Mouse (Mus musculus) embryonic facial prominence, embryonic 15.5 days (tissue): Measurements from ENCODE around the gene Cdh3. TPM values are rescaled to one million over a fixed set of nuclear protein-coding genes. Genes with fewer than 3 reads are reported as not detected.
A peak's percentile ranks its signal among the peaks of the same experiment; 100 is the strongest.

ENCODE experiments used
- ATAC-seq: fragments of 200-750 bp; cut with Nextera tagmentation; 2 replicates; pipeline ENCODE4 v1.8.0; 2017; ENCODE audit warnings: low read depth, moderate TSS enrichment; ENCODE audit not compliant: insufficient number of reproducible peaks, low FRiP score, low TSS enrichment
- H3K27ac ChIP-seq: fragments of 300-500 bp; sonication (generic); replicated peaks from 2 replicates; pipeline ENCODE4 v1.5.1; 2015; ENCODE audit warnings: mild to moderate bottlenecking, inconsistent platforms
- H3K27me3 ChIP-seq: fragments of 300-500 bp; sonication (generic); 2 replicates; pipeline ENCODE4 v1.6.1; 2015; ENCODE audit warnings: inconsistent platforms
- H3K36me3 ChIP-seq: fragments of 300-500 bp; sonication (generic); 2 replicates; pipeline ENCODE4 v1.6.1; 2015; ENCODE audit warnings: mild to moderate bottlenecking, inconsistent platforms
- H3K4me1 ChIP-seq: fragments of 300-500 bp; sonication (generic); 2 replicates; pipeline ENCODE4 v1.6.1; 2015; ENCODE audit warnings: inconsistent platforms
- H3K4me2 ChIP-seq: fragments of 300-500 bp; sonication (generic); replicated peaks from 2 replicates; pipeline ENCODE4 v1.6.1; 2015; ENCODE audit warnings: mild to moderate bottlenecking, inconsistent platforms
- H3K4me3 ChIP-seq: fragments of 300-500 bp; sonication (generic); replicated peaks from 2 replicates; pipeline ENCODE4 v1.5.1; 2015; ENCODE audit warnings: mild to moderate bottlenecking, inconsistent platforms
- H3K9ac ChIP-seq: fragments of 300-500 bp; sonication (generic); 2 replicates; pipeline ENCODE4 v1.6.1; 2015; ENCODE audit warnings: inconsistent platforms
- H3K9me3 ChIP-seq: fragments of 300-500 bp; sonication (generic); replicated peaks from 2 replicates; pipeline ENCODE4 v1.6.1; 2016; ENCODE audit warnings: inconsistent platforms
- WGBS: fragments of 180-500 bp; shearing (Covaris S2); methylation state at CpG from one replicate; pipeline ENCODE4 v1.1.7; 2015; 5-methylcytosine and 5-hydroxymethylcytosine counted together
- polyA plus RNA-seq: library from polyadenylated mRNA; unstranded; fragments of >200 nt; fragmentation: Nextera tagmentation; extraction: Ambion mirVana; gene quantifications from 2 replicates; pipeline ENCODE4 v1.2.1, GENCODE M21; 2015

The Cdh3 gene
- polyA plus RNA-seq, 1 experiment from 2014 or later = 24.5 TPM

DNA sequence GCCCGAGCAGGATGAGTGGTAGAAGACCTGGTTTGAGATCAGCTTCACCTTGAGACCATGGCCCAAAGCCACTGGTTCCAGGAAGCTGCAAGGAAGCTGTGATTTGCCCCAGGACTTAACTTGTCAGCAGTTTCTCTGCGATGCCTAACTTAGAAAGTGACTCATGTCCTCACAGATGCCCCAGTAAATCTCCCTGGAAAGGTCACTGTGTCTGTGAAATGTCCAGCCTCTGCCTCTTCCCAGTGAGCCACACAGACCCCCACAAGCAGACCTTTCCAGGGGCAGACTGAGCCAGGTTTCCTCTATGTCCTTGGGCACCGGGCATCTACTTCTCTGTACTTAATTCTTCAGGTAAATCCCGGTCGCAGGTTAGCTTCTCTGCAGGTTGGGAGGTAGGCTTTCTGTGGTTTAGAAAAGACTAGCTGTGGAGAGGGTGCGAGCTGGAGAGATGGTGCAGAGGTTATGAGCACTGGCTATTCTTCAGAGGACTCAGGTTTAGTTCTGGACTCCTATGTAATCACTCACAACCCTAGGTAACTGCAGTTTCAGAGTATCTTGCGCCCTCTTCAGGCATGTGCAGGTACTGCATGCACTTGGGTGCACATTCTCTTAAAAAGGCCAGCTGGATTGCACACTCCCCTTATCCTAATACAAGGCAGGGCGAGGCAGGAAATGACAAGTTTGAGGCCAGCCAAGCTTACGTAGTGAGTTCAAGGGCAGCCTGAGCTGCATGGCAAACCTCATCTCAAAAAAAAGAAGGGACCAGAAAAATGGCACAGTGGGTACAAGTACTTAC lies 16.7 kb downstream of the Cdh3 start:
- Histone ChIP-seq H3K4me1 (peaks cover 16% of the 10 kb centered on the region), H3K4me3 (no peak overlapping the region), H3K36me3 (no peaks in the 10 kb centered on the region), H3K27me3 (no peaks in the 10 kb centered on the region), H3K27ac (no peak overlapping the region), H3K4me2 (no peak overlapping the region), H3K9me3 (no peaks in the 10 kb centered on the region), H3K9ac (no peak overlapping the region)
- ATAC-seq = no peak
- WGBS = 81% methylated on average over 9 of the region's 9 CpGs

DNA sequence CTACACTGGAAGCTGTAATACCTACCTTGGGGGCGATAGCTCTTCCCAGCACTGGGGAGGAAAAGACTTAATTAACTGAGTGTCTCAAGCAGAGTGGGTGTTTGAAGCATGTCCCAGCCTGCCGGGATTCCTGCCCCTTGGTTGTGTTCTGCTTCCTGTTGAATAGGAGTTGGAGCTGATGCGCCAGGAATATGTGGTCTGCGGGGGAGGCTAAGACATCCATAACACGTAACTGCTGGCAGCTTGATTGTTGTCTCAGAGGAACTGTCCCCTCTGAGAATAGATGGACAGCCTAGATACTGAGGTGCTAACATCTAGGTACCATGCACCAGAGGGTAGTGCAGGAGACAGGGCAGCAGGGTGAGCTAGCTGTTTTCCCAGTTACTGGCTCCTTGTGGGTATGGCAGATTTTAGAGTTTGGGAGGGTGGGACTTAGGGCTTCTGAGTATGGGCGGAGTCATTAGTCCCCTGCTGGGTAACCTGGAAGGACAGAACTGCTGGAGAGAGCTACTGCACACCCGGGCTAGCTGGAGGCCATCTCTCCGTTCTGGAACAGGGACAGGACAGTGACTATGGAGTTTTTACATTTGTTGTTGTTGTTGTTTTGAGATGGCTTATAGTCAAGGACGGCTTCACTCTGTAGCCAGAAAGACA lies 18.0 kb downstream of the Cdh3 start:
- no peak for ATAC-seq
- H3K36me3 ChIP-seq = no peaks in the 10 kb centered on the region
- no peak overlapping the region for H3K4me3 ChIP-seq
- 0 out of 2 replicates have a peak overlapping the region, but pooled peaks have one; percentile 6 for H3K4me2 ChIP-seq
- H3K27ac ChIP-seq = peak overlapping the region; percentile 31
- H3K9me3 ChIP-seq = no peaks in the 10 kb centered on the region
- H3K27me3 ChIP-seq = no peaks in the 10 kb centered on the region
- 64% methylated on average over 9 of the region's 9 CpGs for WGBS
- H3K9ac ChIP-seq = no peak overlapping the region
- peaks cover 26% of the 10 kb centered on the region for H3K4me1 ChIP-seq

DNA sequence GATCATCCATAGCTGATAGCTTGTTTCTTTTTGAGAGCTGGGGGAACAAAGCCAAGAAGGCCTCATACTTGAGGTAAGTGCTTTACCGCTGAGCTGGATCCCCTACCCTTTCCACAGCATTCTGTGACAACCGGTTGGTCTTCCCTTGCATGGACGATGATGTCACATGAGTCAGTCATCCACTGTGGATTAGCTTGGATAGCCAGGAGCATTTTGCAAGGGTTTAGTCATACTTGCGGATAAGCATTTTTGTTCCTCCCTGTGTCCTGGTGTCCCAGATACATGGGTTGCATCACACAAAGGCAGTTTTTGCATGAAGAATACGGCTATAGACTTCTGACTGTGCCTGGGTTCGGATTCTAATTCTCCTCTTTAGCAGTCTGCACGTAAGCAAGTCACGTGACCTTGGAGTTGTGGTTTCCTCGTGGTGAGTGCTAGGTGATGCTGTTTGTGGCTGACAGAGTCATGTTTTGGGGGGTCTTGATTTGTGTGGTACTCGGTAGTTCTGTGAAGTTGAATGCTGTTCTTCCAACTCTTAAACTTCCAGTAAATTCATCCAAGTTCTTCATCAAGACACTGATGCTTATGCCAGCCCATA lies 19.3 kb downstream of the Cdh3 start:
- ATAC-seq = no peak; the same call in 1 of the 2 replicates
- H3K27me3 ChIP-seq = no peaks in the 10 kb centered on the region
- no peak overlapping the region for H3K4me2 ChIP-seq
- no peaks in the 10 kb centered on the region for H3K36me3 ChIP-seq
- H3K4me3 ChIP-seq = no peak overlapping the region
- H3K9ac ChIP-seq = no peak overlapping the region
- peaks cover 37% of the 10 kb centered on the region for H3K4me1 ChIP-seq
- H3K27ac ChIP-seq = 0 out of 2 replicates have a peak overlapping the region, but pooled peaks have one; percentile 11
- WGBS = 81% methylated on average over 10 of the region's 10 CpGs
- H3K9me3 ChIP-seq = no peaks in the 10 kb centered on the region

DNA sequence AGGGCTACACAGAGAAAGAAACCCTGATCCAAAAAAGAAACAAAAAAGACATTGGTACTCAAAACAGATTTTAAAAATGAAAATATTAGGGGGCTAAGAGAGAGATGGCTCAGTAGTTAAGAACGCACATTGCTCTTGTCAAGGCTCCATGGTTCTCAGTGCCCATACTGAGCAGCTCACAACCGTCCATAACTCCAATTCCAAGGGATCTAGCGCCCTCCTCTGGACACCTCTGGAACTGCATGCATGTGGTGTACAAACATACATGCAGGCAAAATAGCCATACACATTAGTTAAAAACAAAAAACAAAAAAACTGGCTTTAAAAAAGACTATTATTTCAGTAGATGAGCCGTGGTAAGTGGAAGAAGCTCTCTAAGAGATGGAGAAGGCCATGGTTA lies 19.9 kb downstream of the Cdh3 start:
- Histone ChIP-seq H3K4me2 (no peak overlapping the region), H3K36me3 (no peaks in the 10 kb centered on the region), H3K9ac (no peak overlapping the region), H3K27me3 (no peaks in the 10 kb centered on the region), H3K9me3 (no peaks in the 10 kb centered on the region), H3K27ac (no peak overlapping the region), H3K4me3 (no peak overlapping the region), H3K4me1 (peaks cover 37% of the 10 kb centered on the region)
- 73% methylated on average over 4 of the region's 4 CpGs for WGBS
- ATAC-seq = no peak

DNA sequence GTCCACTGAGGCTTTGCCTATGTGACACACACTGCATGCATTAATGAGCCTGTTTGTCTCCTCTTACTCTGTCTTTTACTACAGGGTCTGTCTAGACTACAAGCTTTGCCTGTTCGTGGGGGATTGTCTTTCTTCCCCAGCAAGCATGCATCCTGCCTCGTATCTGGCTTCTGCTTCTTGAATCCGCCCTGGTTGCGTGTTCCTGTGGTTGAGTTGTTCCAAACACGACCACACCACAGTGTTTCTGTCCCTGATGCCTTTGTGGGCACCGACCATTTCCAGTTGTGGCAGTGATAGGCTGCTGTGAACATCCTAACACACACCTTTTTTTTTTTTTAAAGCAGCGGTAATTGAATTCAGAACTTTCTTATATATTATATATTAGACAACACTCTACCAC lies 23.0 kb downstream of the Cdh3 start:
- H3K36me3 ChIP-seq = no peaks in the 10 kb centered on the region; the same call in 1 of the 2 replicates
- ATAC-seq = no peak
- 0 out of 2 replicates have a peak overlapping the region, but pooled peaks have one; percentile 10 for H3K4me2 ChIP-seq
- 44% methylated on average over 7 of the region's 7 CpGs for WGBS
- H3K9me3 ChIP-seq = no peaks in the 10 kb centered on the region
- peak overlapping the region; percentile 68 for H3K27ac ChIP-seq
- no peak overlapping the region for H3K4me3 ChIP-seq
- H3K9ac ChIP-seq = no peak overlapping the region
- H3K27me3 ChIP-seq = no peaks in the 10 kb centered on the region
- peaks cover 27% of the 10 kb centered on the region for H3K4me1 ChIP-seq

DNA sequence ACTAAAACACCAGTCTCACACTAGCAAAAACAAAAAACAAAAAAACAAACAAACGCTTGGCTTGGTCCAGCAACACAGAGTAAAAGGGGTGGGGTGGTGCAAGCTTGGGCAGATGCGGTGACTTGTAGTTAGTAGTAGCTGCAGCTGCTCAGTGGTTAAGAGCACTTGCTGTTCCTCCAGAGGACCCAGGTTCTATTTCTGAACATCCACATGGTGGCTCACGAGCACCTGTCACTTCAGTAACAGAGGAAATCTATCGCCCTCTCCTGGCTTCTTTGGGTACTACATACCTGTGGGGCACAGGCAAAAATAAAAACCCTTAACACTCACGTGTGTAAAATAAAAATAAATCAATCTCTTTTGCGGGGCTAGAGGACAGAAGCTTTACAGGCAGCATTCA lies 23.8 kb downstream of the Cdh3 start:
- Histone ChIP-seq H3K9ac (no peak overlapping the region), H3K4me1 (peaks cover 24% of the 10 kb centered on the region), H3K9me3 (no peaks in the 10 kb centered on the region), H3K4me2 (no peak overlapping the region), H3K27ac (peak overlapping the region; percentile 68), H3K27me3 (no peaks in the 10 kb centered on the region), H3K36me3 (peaks cover 4% of the 10 kb centered on the region), H3K4me3 (no peak overlapping the region)
- WGBS = 23% methylated on average over 6 of the region's 6 CpGs
- no peak for ATAC-seq

DNA sequence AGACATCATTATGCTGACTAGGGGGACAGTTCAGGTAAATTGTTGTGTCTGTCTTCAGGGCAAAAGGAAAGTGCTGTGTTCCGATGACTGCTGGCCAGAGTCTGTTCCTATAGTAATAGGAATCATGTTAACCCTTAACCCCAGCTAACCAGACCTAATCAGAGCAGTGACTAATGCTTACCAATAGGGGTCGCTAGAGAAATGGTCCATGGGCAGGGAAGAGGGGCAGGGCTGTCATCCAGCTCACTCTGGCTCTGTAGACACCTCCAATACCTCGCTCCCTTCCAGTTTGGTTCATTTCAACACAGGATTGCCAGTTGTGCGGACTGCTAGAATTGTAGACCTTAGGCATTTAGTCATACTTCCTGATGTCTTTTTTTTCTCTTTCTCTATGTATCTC lies 24.8 kb downstream of the Cdh3 start:
- Histone ChIP-seq H3K36me3 (peaks cover 4% of the 10 kb centered on the region), H3K27me3 (no peaks in the 10 kb centered on the region), H3K4me1 (peaks cover 24% of the 10 kb centered on the region), H3K9ac (no peak overlapping the region), H3K9me3 (no peaks in the 10 kb centered on the region), H3K4me2 (no peak overlapping the region), H3K4me3 (no peak overlapping the region), H3K27ac (no peak overlapping the region)
- WGBS = 66% methylated on average over 4 of the region's 4 CpGs
- no peak for ATAC-seq

DNA sequence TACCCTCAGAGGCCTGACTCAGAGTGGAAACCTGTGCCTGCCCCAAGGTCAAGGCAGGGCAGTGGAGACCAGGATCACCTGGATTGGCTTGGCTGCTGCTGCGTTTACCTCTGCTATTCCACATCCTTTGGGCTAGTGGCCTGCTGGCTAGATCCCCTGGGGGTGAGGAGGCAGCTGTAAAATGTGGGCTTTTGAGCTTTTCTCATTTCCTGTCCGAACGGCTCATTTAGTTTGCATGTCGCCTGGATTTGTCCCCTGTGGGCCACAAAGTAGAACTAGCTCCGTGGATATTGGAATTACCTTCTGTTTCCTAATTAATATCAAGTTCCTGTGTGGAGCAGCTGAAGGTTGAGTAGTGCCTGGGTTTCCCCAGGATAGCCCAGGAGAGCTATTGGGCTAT lies 28.5 kb downstream of the Cdh3 start:
- Histone ChIP-seq H3K4me3 (no peak overlapping the region), H3K27ac (no peak overlapping the region), H3K9me3 (no peaks in the 10 kb centered on the region), H3K4me2 (no peak overlapping the region), H3K36me3 (peaks cover 11% of the 10 kb centered on the region), H3K4me1 (peaks cover 8% of the 10 kb centered on the region; the same call in 1 of the 2 replicates), H3K9ac (no peak overlapping the region), H3K27me3 (no peaks in the 10 kb centered on the region)
- 41% methylated on average over 5 of the region's 5 CpGs for WGBS
- no peak for ATAC-seq

DNA sequence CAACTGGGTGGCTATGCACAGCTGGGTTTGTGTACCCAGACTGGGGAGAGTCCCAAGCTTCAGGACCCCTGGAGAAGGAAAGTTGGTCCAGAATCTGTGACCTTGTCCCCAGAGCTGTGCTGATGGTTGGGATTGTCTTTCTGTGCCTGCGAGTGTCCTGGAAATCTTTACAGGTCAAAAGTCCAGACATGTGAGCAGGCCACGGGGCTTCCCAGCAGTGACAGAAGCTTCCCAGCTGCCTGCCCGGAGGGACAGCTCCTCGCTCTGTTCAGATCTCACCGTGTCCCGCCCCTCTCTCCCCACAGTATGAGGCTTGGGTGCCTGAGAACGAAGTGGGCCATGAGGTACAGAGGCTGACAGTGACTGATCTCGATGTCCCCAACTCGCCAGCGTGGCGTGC lies 30.3 kb downstream of the Cdh3 start:
- Histone ChIP-seq H3K4me1 (no peaks in the 10 kb centered on the region), H3K9me3 (no peaks in the 10 kb centered on the region), H3K27me3 (no peaks in the 10 kb centered on the region), H3K27ac (no peak overlapping the region), H3K4me3 (no peak overlapping the region), H3K4me2 (no peak overlapping the region), H3K36me3 (peaks cover 22% of the 10 kb centered on the region), H3K9ac (no peak overlapping the region)
- ATAC-seq = no peak
- 80% methylated on average over 11 of the region's 11 CpGs for WGBS

DNA sequence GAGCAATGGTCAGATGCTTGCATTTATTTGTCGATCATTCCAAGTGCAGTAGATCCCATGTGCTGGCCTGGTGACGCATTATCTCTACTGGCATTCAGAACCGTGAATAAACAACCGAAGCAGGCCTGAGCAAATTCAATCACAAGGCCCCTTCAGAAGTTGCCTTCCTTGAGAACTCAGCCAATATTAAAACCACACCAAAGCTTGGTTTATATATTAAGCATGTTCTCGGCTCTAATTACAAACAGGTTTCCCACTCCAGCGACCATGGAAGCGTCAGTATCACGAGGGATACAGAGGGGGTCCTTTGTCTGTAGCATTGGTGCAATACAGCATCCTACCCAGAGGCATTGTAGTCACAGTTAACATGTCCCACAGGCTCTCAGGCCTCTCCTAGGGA lies 32.4 kb downstream of the Cdh3 start:
- Histone ChIP-seq H3K27ac (no peak overlapping the region), H3K27me3 (no peaks in the 10 kb centered on the region), H3K9ac (no peak overlapping the region), H3K4me3 (no peak overlapping the region), H3K9me3 (no peaks in the 10 kb centered on the region), H3K36me3 (peaks cover 26% of the 10 kb centered on the region), H3K4me2 (no peak overlapping the region), H3K4me1 (no peaks in the 10 kb centered on the region)
- WGBS = 37% methylated on average over 8 of the region's 8 CpGs
- ATAC-seq = no peak

DNA sequence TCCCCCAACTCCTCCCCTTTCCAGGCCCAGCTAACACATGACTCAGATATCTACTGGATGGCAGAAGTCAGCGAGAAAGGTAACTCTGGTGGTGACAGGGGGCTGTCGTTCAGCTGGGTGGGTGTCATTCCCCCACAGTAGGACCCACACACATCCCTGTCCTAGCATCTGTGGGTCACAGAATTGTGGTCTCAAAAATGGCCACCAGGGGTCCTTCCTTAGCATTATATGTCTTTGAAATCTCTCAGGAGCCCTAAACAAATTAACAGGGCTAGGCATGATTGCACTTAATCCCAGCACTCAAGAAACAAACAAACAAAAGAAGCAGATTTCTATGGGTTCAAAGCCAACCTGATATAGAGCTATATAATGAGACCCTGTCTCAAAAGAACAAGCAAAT lies 34.5 kb downstream of the Cdh3 start:
- no peak overlapping the region for H3K27ac ChIP-seq
- ATAC-seq = no peak
- 83% methylated on average over 2 of the region's 2 CpGs for WGBS
- H3K4me3 ChIP-seq = no peak overlapping the region
- 0 out of 2 replicates have a peak, but pooled peaks cover 4% of the 10 kb centered on the region for H3K4me1 ChIP-seq
- no peak overlapping the region for H3K9ac ChIP-seq
- H3K27me3 ChIP-seq = no peaks in the 10 kb centered on the region
- H3K9me3 ChIP-seq = no peaks in the 10 kb centered on the region
- peaks cover 22% of the 10 kb centered on the region for H3K36me3 ChIP-seq
- H3K4me2 ChIP-seq = no peak overlapping the region
